Mouse (Mus musculus): ENCODE data around the gene Kcnj9.

Kcnj9 gene

GRCm38 (mm10) chr1:172288900-172289616 is 40.1 kb downstream of the Kcnj9 start:
- no peak for DNase-seq (ENCODE audit: low spot score)

GRCm38 (mm10) chr1:172286740-172287139 is 42.4 kb downstream of the Kcnj9 start:
- DNase-seq (ENCODE audit: low spot score) = no peak

GRCm38 (mm10) chr1:172284221-172284620 is 44.9 kb downstream of the Kcnj9 start:
- no peak for DNase-seq (ENCODE audit: low spot score)

GRCm38 (mm10) chr1:172283073-172283472 is 46.0 kb downstream of the Kcnj9 start:
- DNase-seq (ENCODE audit: low spot score) = no peak

- no peak for DNase-seq (ENCODE audit: low spot score)
Measured at GRCm38 (mm10) chr1:172281522-172282254, 47.4 kb downstream of the Kcnj9 start.

GRCm38 (mm10) chr1:172279768-172280509 is 49.2 kb downstream of the Kcnj9 start:
- no peak for DNase-seq (ENCODE audit: low spot score)

GRCm38 (mm10) chr1:172278328-172278727 is 50.8 kb downstream of the Kcnj9 start:
- no peak for DNase-seq (ENCODE audit: low spot score)

GRCm38 (mm10) chr1:172277172-172277571 is 51.9 kb downstream of the Kcnj9 start:
- DNase-seq (ENCODE audit: low spot score) = no peak

- no peak for DNase-seq (ENCODE audit: low spot score)
Measured at GRCm38 (mm10) chr1:172274547-172274946, 54.6 kb downstream of the Kcnj9 start.

- DNase-seq (ENCODE audit: low spot score) = no peak
Measured at GRCm38 (mm10) chr1:172274116-172274515, 55.0 kb downstream of the Kcnj9 start.

- DNase-seq (ENCODE audit: low spot score) = no peak
Measured at GRCm38 (mm10) chr1:172273386-172273785, 55.7 kb downstream of the Kcnj9 start.

- DNase-seq (ENCODE audit: low spot score) = no peak
Measured at GRCm38 (mm10) chr1:172271765-172272164, 57.4 kb downstream of the Kcnj9 start.

GRCm38 (mm10) chr1:172271208-172271607 is 57.9 kb downstream of the Kcnj9 start:
- no peak for DNase-seq (ENCODE audit: low spot score)
